Mouse (Mus musculus) kidney, adult 2 months (tissue): Measurements from ENCODE around the gene Megf8. TPM values are rescaled to one million over a fixed set of nuclear protein-coding genes. Genes with fewer than 3 reads are reported as not detected.

ENCODE experiments used
- DNase-seq: peaks from one replicate; pipeline ENCODE4 v3.0.0; 2021
- H3K27ac ChIP-seq: fragments of 200-500 bp; 2 replicates; pipeline ENCODE4 v1.5.1; 2012; ENCODE audit warnings: low read depth, low read length, control low read depth, inconsistent platforms; ENCODE audit not compliant: insufficient read depth
- H3K27me3 ChIP-seq: fragments of 200-500 bp; replicated peaks from 2 replicates; pipeline ENCODE4 v1.6.1; 2012; ENCODE audit warnings: mild to moderate bottlenecking, moderate library complexity, low read length, inconsistent platforms; ENCODE audit not compliant: control insufficient read depth, insufficient read depth
- H3K36me3 ChIP-seq: fragments of 200-500 bp; 2 replicates; pipeline ENCODE4 v1.6.1; 2012; ENCODE audit warnings: mild to moderate bottlenecking, moderate library complexity, low read length, inconsistent platforms; ENCODE audit not compliant: control insufficient read depth, insufficient read depth
- H3K4me1 ChIP-seq: fragments of 200-500 bp; 2 replicates; pipeline ENCODE4 v1.6.1; 2011; ENCODE audit warnings: low read length; ENCODE audit not compliant: control insufficient read depth, insufficient read depth
- H3K4me3 ChIP-seq: fragments of 200-500 bp; 2 replicates; pipeline ENCODE4 v1.5.1; 2011; ENCODE audit warnings: mild to moderate bottlenecking, low read depth, low read length, control low read depth; ENCODE audit not compliant: insufficient read depth
- CTCF ChIP-seq: fragments of 200-500 bp; conservative IDR thresholded peaks from 2 replicates; pipeline ENCODE4 v1.5.1; 2011; ENCODE audit warnings: low read depth, mild to moderate bottlenecking, control low read depth, low read length, moderate library complexity, mixed read lengths; ENCODE audit not compliant: insufficient read depth, insufficient read length
- POLR2A ChIP-seq: fragments of 200-500 bp; IDR thresholded peaks from one replicate; pipeline ENCODE4 v1.6.1; 2011; ENCODE audit warnings: low read depth, low read length, control low read depth
- WGBS: fragments of 180-500 bp; shearing (Covaris S2); methylation state at CpG from one replicate; pipeline ENCODE4 v1.1.7; 2018; 5-methylcytosine and 5-hydroxymethylcytosine counted together
- polyA plus RNA-seq: library from polyadenylated mRNA; depleted of rRNA; stranded (reverse); fragments of >200 nt; gene quantifications from 2 replicates; pipeline ENCODE4 v1.2.3, GENCODE M21; 2012

The Megf8 gene
- polyA plus RNA-seq, 1 experiment, result 23.5 TPM

DNA sequence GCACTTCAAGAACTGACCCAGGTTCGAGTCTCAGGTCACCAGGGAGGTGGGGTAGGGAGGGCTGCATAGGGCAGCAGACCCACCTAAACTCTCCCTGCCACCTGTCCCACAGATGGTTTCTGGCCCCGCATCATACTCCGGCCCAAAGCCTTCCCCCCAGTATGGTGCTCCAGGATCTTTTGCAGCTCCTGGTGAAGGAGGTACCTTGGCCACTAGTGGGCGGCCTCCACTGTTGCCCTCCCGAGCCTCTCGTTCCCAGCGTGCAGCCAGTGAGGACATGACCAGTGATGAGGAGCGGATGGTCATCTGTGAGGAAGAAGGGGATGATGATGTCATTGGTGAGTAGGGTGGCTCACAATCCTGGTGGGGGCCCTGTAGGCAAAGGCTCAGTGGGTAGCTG, 30.0 kb upstream of the Megf8 start:
- Histone ChIP-seq H3K36me3 (no peaks in the 10 kb centered on the region; the same call in 1 of the 2 replicates), H3K4me3 (no peak overlapping the region), H3K4me1 (0 out of 2 replicates have a peak, but pooled peaks cover 6% of the 10 kb centered on the region), H3K27me3 (no peaks in the 10 kb centered on the region), H3K27ac (no peak overlapping the region)
- 79% methylated on average over 8 of the region's 8 CpGs for WGBS
- TF ChIP-seq POLR2A, result no peak
- no peak; the same call in 1 of the 2 replicates for TF ChIP-seq CTCF
- DNase-seq, result no peak

DNA sequence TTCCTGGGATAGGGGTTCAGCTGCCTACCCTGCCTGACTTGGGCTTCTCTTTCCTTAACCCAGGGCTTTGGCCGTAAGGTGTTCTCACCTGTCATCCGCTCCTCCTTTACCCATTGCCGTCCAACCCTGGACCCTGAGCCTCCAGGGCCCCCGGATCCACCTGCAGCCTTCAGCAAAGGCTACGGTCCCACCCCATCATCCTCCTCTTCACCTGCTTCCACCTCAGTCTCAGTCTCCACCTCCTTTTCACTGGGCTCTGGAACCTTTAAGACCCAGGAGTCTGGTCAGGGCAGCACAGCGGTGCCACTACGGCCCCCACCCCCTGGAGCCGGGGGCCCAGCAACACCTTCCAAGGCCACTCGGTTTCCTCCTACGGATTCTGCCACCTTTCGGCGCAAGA, 29.0 kb upstream of the Megf8 start:
- TF ChIP-seq POLR2A (no peak), CTCF (no peak)
- H3K36me3 ChIP-seq, result no peaks in the 10 kb centered on the region; the same call in 1 of the 2 replicates

DNA sequence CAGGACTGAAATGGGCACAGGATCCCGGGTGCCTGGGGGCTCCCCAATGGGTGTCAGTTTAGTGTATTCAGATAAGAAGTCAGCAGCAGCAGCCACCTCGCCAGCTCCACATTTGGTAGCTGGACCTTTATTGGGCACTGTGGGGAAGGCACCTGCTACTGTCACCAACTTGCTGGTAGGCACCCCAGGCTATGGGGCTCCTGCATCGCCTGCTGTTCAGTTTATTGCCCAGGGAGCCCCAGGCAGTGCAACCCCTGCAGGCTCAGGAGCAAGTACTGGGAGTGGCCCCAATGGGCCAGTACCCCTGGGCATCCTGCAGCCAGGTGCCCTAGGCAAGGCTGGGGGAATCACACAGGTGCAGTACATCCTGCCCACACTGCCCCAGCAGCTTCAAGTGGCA, 28.2 kb upstream of the Megf8 start:
- Histone ChIP-seq H3K27ac (no peak overlapping the region), H3K27me3 (no peaks in the 10 kb centered on the region), H3K36me3 (no peaks in the 10 kb centered on the region; the same call in 1 of the 2 replicates), H3K4me1 (no peaks in the 10 kb centered on the region), H3K4me3 (no peak overlapping the region)
- no peak for TF ChIP-seq CTCF
- TF ChIP-seq POLR2A, result no peak
- WGBS, result 96% methylated on average over 3 of the region's 3 CpGs
- DNase-seq, result no peak

More for the DNA sequence above, 29.0 kb upstream of the Megf8 start:
- Histone ChIP-seq H3K4me1 (0 out of 2 replicates have a peak, but pooled peaks cover 4% of the 10 kb centered on the region), H3K27ac (no peak overlapping the region), H3K4me3 (no peak overlapping the region), H3K27me3 (no peaks in the 10 kb centered on the region)
- DNase-seq, result no peak
- 87% methylated on average over 12 of the region's 12 CpGs for WGBS

DNA sequence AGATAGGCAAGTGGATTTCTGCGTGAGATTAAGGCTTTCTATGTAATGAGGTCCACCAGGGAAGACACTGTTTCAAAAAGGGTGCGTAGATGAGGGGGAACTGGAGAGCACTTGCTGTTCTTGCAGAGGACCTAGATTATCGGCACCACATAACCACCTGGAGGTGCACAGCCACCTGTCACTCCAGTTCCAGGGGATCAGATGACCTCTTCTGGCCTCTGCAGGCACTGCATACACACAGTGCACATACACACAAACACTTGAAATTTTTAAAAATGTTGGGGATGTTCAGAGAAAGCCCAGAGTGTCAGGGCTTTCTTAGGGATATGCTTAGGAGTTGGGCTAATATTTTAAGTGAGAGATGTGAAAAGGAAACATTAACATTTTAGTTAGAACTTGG, 27.0 kb upstream of the Megf8 start:
- no peak overlapping the region for H3K27ac ChIP-seq
- WGBS, result 96% methylated on average over 3 of the region's 3 CpGs
- no peak for TF ChIP-seq POLR2A
- peak; percentile 12; the same call in 1 of the 2 replicates for TF ChIP-seq CTCF

DNA sequence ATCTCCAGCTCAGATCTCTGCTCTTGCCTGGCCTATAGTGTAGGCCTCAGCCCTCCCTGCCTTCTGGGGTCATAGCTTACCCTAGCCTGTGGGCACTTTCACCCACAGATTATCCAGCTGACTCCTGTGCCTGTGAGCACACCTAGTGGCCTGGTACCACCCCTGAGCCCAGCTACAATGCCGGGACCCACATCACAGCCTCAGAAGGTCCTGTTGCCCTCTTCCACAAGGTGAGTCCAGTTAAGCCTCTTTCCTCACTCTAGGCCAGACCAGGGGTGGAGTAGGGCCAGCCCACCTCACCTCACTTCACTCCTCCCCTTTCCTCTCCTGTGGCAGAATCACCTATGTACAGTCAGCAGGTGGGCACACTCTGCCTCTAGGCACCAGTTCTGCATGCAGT, 26.5 kb upstream of the Megf8 start:
- H3K4me1 ChIP-seq, result no peaks in the 10 kb centered on the region
- WGBS, result 92% methylated on average over 1 of the region's 1 CpGs
- H3K36me3 ChIP-seq, result no peaks in the 10 kb centered on the region; the same call in 1 of the 2 replicates
- no peaks in the 10 kb centered on the region for H3K27me3 ChIP-seq
- no peak overlapping the region for H3K27ac ChIP-seq
- DNase-seq, result no peak
- H3K4me3 ChIP-seq, result no peak overlapping the region
- TF ChIP-seq CTCF (no peak), POLR2A (no peak)

More for the DNA sequence above, 27.0 kb upstream of the Megf8 start:
- Histone ChIP-seq H3K4me3 (no peak overlapping the region), H3K36me3 (no peaks in the 10 kb centered on the region; the same call in 1 of the 2 replicates), H3K27me3 (no peaks in the 10 kb centered on the region), H3K4me1 (no peaks in the 10 kb centered on the region)
- no peak for DNase-seq

DNA sequence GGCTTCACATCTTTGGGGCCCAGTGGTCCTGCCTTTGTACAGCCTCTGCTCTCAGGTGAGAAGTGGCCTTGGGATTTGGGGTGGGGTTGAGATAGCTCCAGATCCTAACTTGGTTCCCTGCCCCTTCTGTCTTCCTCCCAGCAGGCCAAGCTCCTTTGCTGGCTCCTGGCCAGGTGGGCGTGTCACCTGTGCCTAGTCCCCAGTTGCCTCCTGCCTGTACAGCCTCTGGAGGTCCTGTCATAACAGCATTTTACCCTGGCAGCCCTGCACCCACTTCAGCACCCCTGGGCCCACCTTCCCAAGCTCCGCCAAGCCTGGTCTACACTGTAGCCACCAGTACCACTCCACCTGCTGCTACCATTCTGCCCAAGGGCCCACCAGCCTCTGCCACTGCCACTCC, 26.1 kb upstream of the Megf8 start:
- WGBS, result 58% methylated on average over 2 of the region's 2 CpGs
- H3K4me3 ChIP-seq, result no peak overlapping the region
- H3K27ac ChIP-seq, result no peak overlapping the region
- H3K36me3 ChIP-seq, result no peaks in the 10 kb centered on the region
- no peaks in the 10 kb centered on the region for H3K27me3 ChIP-seq
- TF ChIP-seq CTCF (no peak), POLR2A (no peak)
- DNase-seq, result peak; percentile 71
- H3K4me1 ChIP-seq, result no peaks in the 10 kb centered on the region

DNA sequence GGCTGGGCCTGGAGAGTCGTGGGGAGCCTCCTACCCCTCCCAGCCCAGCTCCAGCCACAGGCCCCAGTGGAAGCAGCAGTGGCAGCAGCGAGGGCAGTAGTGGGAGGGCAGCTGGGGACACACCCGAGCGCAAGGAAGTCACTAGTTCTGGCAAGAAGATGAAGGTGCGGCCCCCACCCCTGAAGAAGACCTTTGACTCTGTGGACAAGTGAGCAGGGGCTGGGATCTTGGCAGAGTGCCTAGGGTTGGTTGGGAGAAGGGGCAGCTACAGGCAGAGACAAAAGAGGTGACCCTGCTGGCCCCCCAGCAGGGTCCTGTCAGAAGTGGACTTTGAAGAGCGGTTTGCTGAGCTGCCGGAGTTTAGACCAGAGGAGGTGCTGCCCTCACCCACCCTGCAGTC, 24.9 kb upstream of the Megf8 start:
- WGBS, result 45% methylated on average over 7 of the region's 7 CpGs
- DNase-seq, result no peak
- H3K27ac ChIP-seq, result no peak overlapping the region

More for the DNA sequence above, 24.9 kb upstream of the Megf8 start:
- H3K27me3 ChIP-seq, result no peaks in the 10 kb centered on the region
- no peaks in the 10 kb centered on the region for H3K36me3 ChIP-seq
- no peaks in the 10 kb centered on the region for H3K4me1 ChIP-seq
- no peak overlapping the region for H3K4me3 ChIP-seq
- TF ChIP-seq POLR2A (no peak), CTCF (no peak)
